Mouse (Mus musculus) liver, embryonic 11.5 days (tissue): ENCODE data around the gene Spint1. TPM values are rescaled to one million over a fixed set of nuclear protein-coding genes. Genes with fewer than 3 reads are reported as not detected.

ENCODE experiments used
- ATAC-seq: fragments of 200-750 bp; cut with Nextera tagmentation; replicated peaks from 2 replicates; pipeline ENCODE4 v1.8.0; 2017; ENCODE audit warnings: moderate number of reproducible peaks, mild to moderate bottlenecking, moderate TSS enrichment, moderate library complexity; ENCODE audit not compliant: low FRiP score
- DNase-seq: peaks from one replicate; pipeline ENCODE4 v3.0.0-alpha.2; 2017; ENCODE audit warnings: low spot score
- H3K27ac ChIP-seq: fragments of 300-500 bp; sonication (generic); 2 replicates; pipeline ENCODE4 v1.5.1; 2014; ENCODE audit warnings: mild to moderate bottlenecking, low read depth, low read length, control low read depth
- H3K27me3 ChIP-seq: fragments of 300-500 bp; sonication (generic); replicated peaks from 2 replicates; pipeline ENCODE4 v1.6.1; 2014; ENCODE audit warnings: low read length, mixed read lengths; ENCODE audit not compliant: control insufficient read depth, insufficient read depth
- H3K36me3 ChIP-seq: fragments of 300-500 bp; sonication (generic); 2 replicates; pipeline ENCODE4 v1.6.1; 2014; ENCODE audit warnings: mild to moderate bottlenecking, low read length, moderate library complexity, mixed read lengths; ENCODE audit not compliant: control insufficient read depth, insufficient read depth
- H3K4me1 ChIP-seq: fragments of 300-500 bp; sonication (generic); replicated peaks from 2 replicates; pipeline ENCODE4 v1.6.1; 2014; ENCODE audit warnings: low read length, mixed read lengths; ENCODE audit not compliant: control insufficient read depth, insufficient read depth
- H3K4me2 ChIP-seq: fragments of 300-500 bp; sonication (generic); 2 replicates; pipeline ENCODE4 v1.6.1; 2014; ENCODE audit warnings: mild to moderate bottlenecking, control low read depth, moderate library complexity
- H3K4me3 ChIP-seq: fragments of 300-500 bp; sonication (generic); 2 replicates; pipeline ENCODE4 v1.5.1; 2014; ENCODE audit warnings: low read depth, low read length, control low read depth
- H3K9ac ChIP-seq: fragments of 300-500 bp; sonication (generic); 2 replicates; pipeline ENCODE4 v1.6.1; 2014; ENCODE audit warnings: low read depth, low read length, control low read depth
- H3K9me3 ChIP-seq: fragments of 300-500 bp; sonication (generic); 2 replicates; pipeline ENCODE4 v1.6.1; 2016; ENCODE audit warnings: low read length, inconsistent platforms, mixed read lengths; ENCODE audit not compliant: control insufficient read depth
- WGBS: fragments of 180-500 bp; shearing (Covaris S2); extraction: QIAGEN DNeasy Blood & Tissue Kit; methylation state at CpG from one replicate; pipeline ENCODE4 v1.1.7; 2014; 5-methylcytosine and 5-hydroxymethylcytosine counted together
- polyA plus RNA-seq: library from polyadenylated mRNA; unstranded; fragments of >200 nt; fragmentation: Nextera tagmentation; extraction: Ambion mirVana; gene quantifications from 2 replicates; pipeline ENCODE4 v1.2.1, GENCODE M21; 2014

Spint1 gene
- polyA plus RNA-seq, 1 experiment from 2014 or later = 2.3 TPM

- Histone ChIP-seq H3K27ac (no peak overlapping the region), H3K9ac (no peak overlapping the region), H3K9me3 (no peaks in the 10 kb centered on the region), H3K4me3 (no peak overlapping the region), H3K4me2 (no peak overlapping the region), H3K4me1 (no peaks in the 10 kb centered on the region), H3K36me3 (no peaks in the 10 kb centered on the region), H3K27me3 (no peaks in the 10 kb centered on the region)
- DNase-seq = no peak
- ATAC-seq = no peak
- WGBS = 71% methylated on average over 5 of the region's 5 CpGs
Observed at GRCm38 (mm10) chr2:119202914-119203453, 34.2 kb upstream of the Spint1 start.

GRCm38 (mm10) chr2:119203871-119204460 is 33.2 kb upstream of the Spint1 start:
- ATAC-seq = no peak
- Histone ChIP-seq H3K27ac (no peak overlapping the region), H3K4me3 (no peak overlapping the region), H3K36me3 (no peaks in the 10 kb centered on the region), H3K27me3 (no peaks in the 10 kb centered on the region), H3K9ac (no peak overlapping the region), H3K4me2 (no peak overlapping the region), H3K9me3 (no peaks in the 10 kb centered on the region), H3K4me1 (no peaks in the 10 kb centered on the region)
- 76% methylated on average over 4 of the region's 4 CpGs for WGBS
- DNase-seq = no peak

- peak overlapping the region; percentile 76 for H3K4me3 ChIP-seq
- H3K9me3 ChIP-seq = no peaks in the 10 kb centered on the region
- DNase-seq (no peak), ATAC-seq (no peak)
- peak overlapping the region; percentile 68 for H3K4me2 ChIP-seq
- WGBS = 20% methylated on average over 6 of the region's 6 CpGs
- peak overlapping the region; percentile 81 for H3K27ac ChIP-seq
- H3K4me1 ChIP-seq = peaks cover 5% of the 10 kb centered on the region; the same call in 1 of the 2 replicates
- H3K27me3 ChIP-seq = no peaks in the 10 kb centered on the region
- peak overlapping the region; percentile 78 for H3K9ac ChIP-seq
- peaks cover 10% of the 10 kb centered on the region; the same call in 1 of the 2 replicates for H3K36me3 ChIP-seq
Observed at GRCm38 (mm10) chr2:119207961-119208343, 29.2 kb upstream of the Spint1 start.

GRCm38 (mm10) chr2:119208344-119209175 is 28.6 kb upstream of the Spint1 start, which contains the start of the genes Zfyve19 and Dnajc17:
Zfyve19 (plus strand) TSS chr2:119208617.
Dnajc17 (minus strand) TSS chr2:119208795.
- peak within 1 kb of the TSS; percentile 68 for H3K4me2 ChIP-seq
- no peaks in the 10 kb centered on the region for H3K27me3 ChIP-seq
- under 1% methylated on average over 51 of the region's 51 CpGs for WGBS
- peak; percentile 96 for DNase-seq
- ATAC-seq = peak; percentile 97
- peaks cover 5% of the 10 kb centered on the region; the same call in 1 of the 2 replicates for H3K4me1 ChIP-seq
- peak within 1 kb of the TSS; percentile 81 for H3K27ac ChIP-seq
- peak within 1 kb of the TSS; percentile 76 for H3K4me3 ChIP-seq
- H3K9ac ChIP-seq = peak within 1 kb of the TSS; percentile 78
- no peaks in the 10 kb centered on the region for H3K9me3 ChIP-seq
- H3K36me3 ChIP-seq = peaks cover 10% of the 10 kb centered on the region; the same call in 1 of the 2 replicates

GRCm38 (mm10) chr2:119209176-119209507 is 28.0 kb upstream of the Spint1 start:
- Histone ChIP-seq H3K4me1 (peaks cover 5% of the 10 kb centered on the region; the same call in 1 of the 2 replicates), H3K36me3 (peaks cover 10% of the 10 kb centered on the region), H3K4me2 (peak overlapping the region; percentile 68), H3K27ac (peak overlapping the region; percentile 22; the same call in 1 of the 2 replicates), H3K9me3 (no peaks in the 10 kb centered on the region), H3K9ac (peak overlapping the region; percentile 78), H3K4me3 (peak overlapping the region; percentile 76), H3K27me3 (no peaks in the 10 kb centered on the region)
- ATAC-seq (no peak), DNase-seq (no peak)
- WGBS = under 1% methylated on average over 13 of the region's 13 CpGs

GRCm38 (mm10) chr2:119229775-119230704 is 7.1 kb upstream of the Spint1 start, which contains the start of gene Ppp1r14d:
Ppp1r14d (minus strand) TSS chr2:119229906.
- 66% methylated on average over 6 of the region's 6 CpGs for WGBS
- H3K27ac ChIP-seq = no peak within 1 kb of the TSS
- H3K4me2 ChIP-seq = no peak within 1 kb of the TSS
- DNase-seq = no peak
- no peak for ATAC-seq
- H3K4me1 ChIP-seq = no peaks in the 10 kb centered on the region
- peaks cover 2% of the 10 kb centered on the region; the same call in 1 of the 2 replicates for H3K27me3 ChIP-seq
- H3K9ac ChIP-seq = no peak within 1 kb of the TSS
- H3K36me3 ChIP-seq = no peaks in the 10 kb centered on the region
- H3K9me3 ChIP-seq = no peaks in the 10 kb centered on the region
- H3K4me3 ChIP-seq = no peak within 1 kb of the TSS

- H3K9ac ChIP-seq = no peak overlapping the region
- WGBS = 13% methylated on average over 25 of the region's 25 CpGs
Observed at GRCm38 (mm10) chr2:119236682-119237209, 416 bp upstream of the Spint1 start.

GRCm38 (mm10) chr2:119237871-119238220 is 684 bp downstream of the Spint1 start:
- H3K27me3 ChIP-seq = peaks cover 51% of the 10 kb centered on the region
- no peak overlapping the region for H3K9ac ChIP-seq
- H3K27ac ChIP-seq = no peak overlapping the region
- WGBS = 5% methylated on average over 31 of the region's 31 CpGs
- DNase-seq (peak; percentile 45), ATAC-seq (no peak)
- peak overlapping the region; percentile 54 for H3K4me3 ChIP-seq
- no peaks in the 10 kb centered on the region for H3K9me3 ChIP-seq
- no peaks in the 10 kb centered on the region for H3K36me3 ChIP-seq
- peak overlapping the region; percentile 83 for H3K4me2 ChIP-seq
- peaks cover 10% of the 10 kb centered on the region for H3K4me1 ChIP-seq

More at GRCm38 (mm10) chr2:119236682-119237209, 416 bp upstream of the Spint1 start:
- peak overlapping the region; percentile 54 for H3K4me3 ChIP-seq
- H3K9me3 ChIP-seq = no peaks in the 10 kb centered on the region
- peaks cover 51% of the 10 kb centered on the region for H3K27me3 ChIP-seq
- no peak overlapping the region for H3K27ac ChIP-seq
- peak overlapping the region; percentile 83 for H3K4me2 ChIP-seq
- H3K36me3 ChIP-seq = no peaks in the 10 kb centered on the region
- no peak for ATAC-seq
- H3K4me1 ChIP-seq = peaks cover 10% of the 10 kb centered on the region
- no peak for DNase-seq
